Mouse (Mus musculus) liver, embryonic 11.5 days (tissue): ENCODE measurements around the gene Rbmxl2. TPM values are rescaled to one million over a fixed set of nuclear protein-coding genes. Genes with fewer than 3 reads are reported as not detected.

Experiments used
- ATAC-seq: fragments of 200-750 bp; cut with Nextera tagmentation; replicated peaks from 2 replicates; pipeline ENCODE4 v1.8.0; 2017; ENCODE audit warnings: moderate number of reproducible peaks, mild to moderate bottlenecking, moderate TSS enrichment, moderate library complexity; ENCODE audit not compliant: low FRiP score
- DNase-seq: peaks from one replicate; pipeline ENCODE4 v3.0.0-alpha.2; 2017; ENCODE audit warnings: low spot score
- H3K27ac ChIP-seq: fragments of 300-500 bp; sonication (generic); 2 replicates; pipeline ENCODE4 v1.5.1; 2014; ENCODE audit warnings: mild to moderate bottlenecking, low read depth, low read length, control low read depth
- H3K27me3 ChIP-seq: fragments of 300-500 bp; sonication (generic); replicated peaks from 2 replicates; pipeline ENCODE4 v1.6.1; 2014; ENCODE audit warnings: low read length, mixed read lengths; ENCODE audit not compliant: control insufficient read depth, insufficient read depth
- H3K36me3 ChIP-seq: fragments of 300-500 bp; sonication (generic); 2 replicates; pipeline ENCODE4 v1.6.1; 2014; ENCODE audit warnings: mild to moderate bottlenecking, low read length, moderate library complexity, mixed read lengths; ENCODE audit not compliant: control insufficient read depth, insufficient read depth
- H3K4me1 ChIP-seq: fragments of 300-500 bp; sonication (generic); replicated peaks from 2 replicates; pipeline ENCODE4 v1.6.1; 2014; ENCODE audit warnings: low read length, mixed read lengths; ENCODE audit not compliant: control insufficient read depth, insufficient read depth
- H3K4me2 ChIP-seq: fragments of 300-500 bp; sonication (generic); 2 replicates; pipeline ENCODE4 v1.6.1; 2014; ENCODE audit warnings: mild to moderate bottlenecking, control low read depth, moderate library complexity
- H3K4me3 ChIP-seq: fragments of 300-500 bp; sonication (generic); 2 replicates; pipeline ENCODE4 v1.5.1; 2014; ENCODE audit warnings: low read depth, low read length, control low read depth
- H3K9ac ChIP-seq: fragments of 300-500 bp; sonication (generic); 2 replicates; pipeline ENCODE4 v1.6.1; 2014; ENCODE audit warnings: low read depth, low read length, control low read depth
- H3K9me3 ChIP-seq: fragments of 300-500 bp; sonication (generic); 2 replicates; pipeline ENCODE4 v1.6.1; 2016; ENCODE audit warnings: low read length, inconsistent platforms, mixed read lengths; ENCODE audit not compliant: control insufficient read depth
- WGBS: fragments of 180-500 bp; shearing (Covaris S2); extraction: QIAGEN DNeasy Blood & Tissue Kit; methylation state at CpG from one replicate; pipeline ENCODE4 v1.1.7; 2014; 5-methylcytosine and 5-hydroxymethylcytosine counted together
- polyA plus RNA-seq: library from polyadenylated mRNA; unstranded; fragments of >200 nt; fragmentation: Nextera tagmentation; extraction: Ambion mirVana; gene quantifications from 2 replicates; pipeline ENCODE4 v1.2.1, GENCODE M21; 2014

The Rbmxl2 gene
- not detected in 2 replicates for polyA plus RNA-seq

- no peaks in the 10 kb centered on the region for H3K36me3 ChIP-seq
- DNase-seq, result no peak
- H3K9me3 ChIP-seq, result peaks cover 13% of the 10 kb centered on the region
- peaks cover 32% of the 10 kb centered on the region for H3K27me3 ChIP-seq
- H3K27ac ChIP-seq, result no peak within 1 kb of the TSS
- H3K4me1 ChIP-seq, result no peaks in the 10 kb centered on the region
- H3K4me2 ChIP-seq, result no peak within 1 kb of the TSS
- no peak for ATAC-seq
- H3K9ac ChIP-seq, result no peak within 1 kb of the TSS
- WGBS, result 29% methylated on average over 70 of the region's 70 CpGs
- H3K4me3 ChIP-seq, result peak within 1 kb of the TSS; percentile 21; the same call in 1 of the 2 replicates
Observed at GRCm38 (mm10) chr7:107209204-107209860, at the start of gene Rbmxl2. Gene Rbmxl2, plus strand, starts transcription at chr7:107209445.

GRCm38 (mm10) chr7:107166690-107167089 lies 42.6 kb upstream of the Rbmxl2 start, which contains the start of gene Nlrp14:
Gene Nlrp14, plus strand, starts transcription at chr7:107166990.
- H3K9me3 ChIP-seq, result no peaks in the 10 kb centered on the region; the same call in 1 of the 2 replicates
- WGBS, result 75% methylated on average over 10 of the region's 10 CpGs
- H3K4me1 ChIP-seq, result no peaks in the 10 kb centered on the region
- no peak within 1 kb of the TSS for H3K9ac ChIP-seq
- no peak within 1 kb of the TSS for H3K4me3 ChIP-seq
- no peak for ATAC-seq
- no peak for DNase-seq
- no peak within 1 kb of the TSS for H3K27ac ChIP-seq
- no peak within 1 kb of the TSS for H3K4me2 ChIP-seq
- no peaks in the 10 kb centered on the region for H3K36me3 ChIP-seq
- H3K27me3 ChIP-seq, result no peaks in the 10 kb centered on the region

GRCm38 (mm10) chr7:107180406-107180805 lies 28.8 kb upstream of the Rbmxl2 start:
- ATAC-seq, result no peak
- no peak overlapping the region for H3K27ac ChIP-seq
- H3K4me1 ChIP-seq, result no peaks in the 10 kb centered on the region
- H3K4me2 ChIP-seq, result no peak overlapping the region
- 39% methylated on average over 2 of the region's 2 CpGs for WGBS
- DNase-seq, result no peak
- H3K27me3 ChIP-seq, result no peaks in the 10 kb centered on the region
- H3K9me3 ChIP-seq, result no peaks in the 10 kb centered on the region
- no peak overlapping the region for H3K9ac ChIP-seq
- H3K4me3 ChIP-seq, result no peak overlapping the region
- H3K36me3 ChIP-seq, result no peaks in the 10 kb centered on the region

GRCm38 (mm10) chr7:107201817-107202216 lies 7.4 kb upstream of the Rbmxl2 start:
- WGBS, result 27% methylated on average over 3 of the region's 3 CpGs
- DNase-seq, result no peak

GRCm38 (mm10) chr7:107207843-107208242 lies 1.4 kb upstream of the Rbmxl2 start:
- Histone ChIP-seq H3K36me3 (no peaks in the 10 kb centered on the region), H3K9me3 (peaks cover 13% of the 10 kb centered on the region), H3K4me2 (no peak overlapping the region), H3K27ac (no peak overlapping the region), H3K9ac (no peak overlapping the region), H3K27me3 (peaks cover 29% of the 10 kb centered on the region), H3K4me3 (no peak overlapping the region), H3K4me1 (no peaks in the 10 kb centered on the region)
- 85% methylated on average over 3 of the region's 3 CpGs for WGBS
- ATAC-seq, result no peak
- DNase-seq, result no peak

More at GRCm38 (mm10) chr7:107201817-107202216, 7.4 kb upstream of the Rbmxl2 start:
- Histone ChIP-seq H3K4me1 (no peaks in the 10 kb centered on the region), H3K9me3 (no peaks in the 10 kb centered on the region; the same call in 1 of the 2 replicates), H3K36me3 (no peaks in the 10 kb centered on the region), H3K4me2 (no peak overlapping the region), H3K9ac (no peak overlapping the region), H3K4me3 (no peak overlapping the region), H3K27me3 (no peaks in the 10 kb centered on the region), H3K27ac (no peak overlapping the region)
- ATAC-seq, result no peak

GRCm38 (mm10) chr7:107210126-107210576 lies 906 bp downstream of the Rbmxl2 start:
- WGBS, result 21% methylated on average over 75 of the region's 77 CpGs
- Histone ChIP-seq H3K27me3 (peaks cover 32% of the 10 kb centered on the region), H3K9me3 (peaks cover 13% of the 10 kb centered on the region), H3K4me1 (no peaks in the 10 kb centered on the region), H3K36me3 (no peaks in the 10 kb centered on the region), H3K27ac (no peak overlapping the region), H3K9ac (no peak overlapping the region), H3K4me2 (no peak overlapping the region), H3K4me3 (peak overlapping the region; percentile 21; the same call in 1 of the 2 replicates)
- ATAC-seq (no peak), DNase-seq (no peak)

GRCm38 (mm10) chr7:107215723-107216122 lies 6.5 kb downstream of the Rbmxl2 start:
- DNase-seq, result no peak
- Histone ChIP-seq H3K9me3 (no peaks in the 10 kb centered on the region), H3K27ac (no peak overlapping the region), H3K9ac (no peak overlapping the region), H3K4me3 (no peak overlapping the region), H3K4me1 (no peaks in the 10 kb centered on the region), H3K27me3 (peaks cover 8% of the 10 kb centered on the region), H3K36me3 (no peaks in the 10 kb centered on the region), H3K4me2 (no peak overlapping the region)
- no peak for ATAC-seq

GRCm38 (mm10) chr7:107216845-107217244 lies 7.6 kb downstream of the Rbmxl2 start:
- no peak for DNase-seq
- ATAC-seq, result no peak
- WGBS, result 68% methylated on average over 2 of the region's 2 CpGs
- Histone ChIP-seq H3K27me3 (peaks cover 3% of the 10 kb centered on the region; the same call in 1 of the 2 replicates), H3K9me3 (no peaks in the 10 kb centered on the region), H3K4me1 (no peaks in the 10 kb centered on the region), H3K36me3 (no peaks in the 10 kb centered on the region), H3K4me2 (no peak overlapping the region), H3K4me3 (no peak overlapping the region), H3K9ac (no peak overlapping the region), H3K27ac (no peak overlapping the region)

- Histone ChIP-seq H3K27me3 (no peaks in the 10 kb centered on the region), H3K4me2 (no peak overlapping the region), H3K36me3 (no peaks in the 10 kb centered on the region), H3K9me3 (no peaks in the 10 kb centered on the region), H3K4me3 (no peak overlapping the region), H3K27ac (no peak overlapping the region), H3K9ac (no peak overlapping the region), H3K4me1 (no peaks in the 10 kb centered on the region)
- WGBS, result 61% methylated on average over 3 of the region's 3 CpGs
- ATAC-seq, result no peak
- no peak for DNase-seq
Observed at GRCm38 (mm10) chr7:107236854-107237253, 27.6 kb downstream of the Rbmxl2 start.
